Comparison of ENCODE assay signal across 9 mouse cellular contexts in the genomic region with DNA sequence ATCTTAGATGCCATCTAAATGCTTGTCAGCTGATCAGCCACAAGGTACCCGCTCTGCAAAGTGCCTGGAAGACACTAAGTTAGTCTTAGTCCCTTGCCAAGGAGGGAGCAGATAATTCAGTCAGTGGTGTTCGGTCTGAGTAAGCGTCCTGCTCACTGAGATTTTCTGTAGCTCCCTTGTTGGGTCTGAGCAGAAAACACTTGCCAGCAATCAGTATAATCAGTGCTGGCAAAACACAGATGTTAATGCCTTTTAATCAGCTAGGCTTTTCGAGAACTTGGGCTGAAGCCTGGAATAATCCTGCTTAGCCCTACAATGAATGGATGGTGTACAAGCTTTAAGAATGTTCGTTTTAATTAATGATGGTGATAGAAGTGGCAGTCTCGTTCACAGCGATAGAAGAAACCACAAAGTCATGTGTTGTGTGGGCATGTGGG.
DNase-seq lines count a peak whose midpoint lies in the region; ATAC-seq and TF ChIP-seq lines count a peak whose summit lies in the region.
"Had no signal": no experiment of that assay in that cellular context is flagged by ENCODE, and none has a peak within 500 bp of the region (broad histone marks: within the 10 kb centered on the region; RNA-seq: fewer than 3 reads in every experiment).

No protein-coding gene starts in this region.

- no peak for ATAC-seq in kidney, embryonic 15.5 days (replicated peaks; ENCODE audit: low FRiP score)
- ATAC-seq in forebrain, embryonic 15.5 days (replicated peaks) = peak; percentile 91

- no peak overlapping the region for H3K4me2 ChIP-seq in kidney, embryonic 15.5 days
- 0 out of 2 replicates have a peak overlapping the region, but pooled peaks have one; percentile 4 for H3K4me2 ChIP-seq in forebrain, embryonic 15.5 days (replicated peaks)

- no peaks in the 10 kb centered on the region for H3K9me3 ChIP-seq in kidney, embryonic 15.5 days (replicated peaks)
- no peaks in the 10 kb centered on the region for H3K9me3 ChIP-seq in forebrain, embryonic 15.5 days

- no peak for TF ChIP-seq CTCF in kidney, adult 2 months (conservative IDR thresholded peaks at IDR 0.05; ENCODE audit: insufficient read depth, insufficient read length, low read depth, low read length)

- no peak overlapping the region for H3K4me3 ChIP-seq in kidney, adult 2 months (ENCODE audit: insufficient read depth, low read depth, low read length)
- no peak overlapping the region for H3K4me3 ChIP-seq in kidney, embryonic 15.5 days (replicated peaks)
- H3K4me3 ChIP-seq in forebrain, embryonic 15.5 days = no peak overlapping the region

- no peaks in the 10 kb centered on the region for H3K36me3 ChIP-seq in kidney, adult 2 months (ENCODE audit: control insufficient read depth, insufficient read depth, low read length)
- H3K36me3 ChIP-seq in kidney, embryonic 15.5 days = no peaks in the 10 kb centered on the region
- H3K36me3 ChIP-seq in forebrain, embryonic 15.5 days = no peaks in the 10 kb centered on the region

- DNase-seq in kidney, adult 2 months = peak; percentile 5
- peak; percentile 9 to 13 for DNase-seq in layer of hippocampus, postnatal 10 days (ENCODE audit: low spot score in 2 of 2)
- peak; percentile 86 for DNase-seq in retina, postnatal 1 day
- no peak for DNase-seq in right cerebral cortex, postnatal 4 days
- DNase-seq in ovary, adult 18-20 months (ENCODE audit: low spot score) = no peak
- DNase-seq: adrenal gland, adult 8-10 months had no signal

- WGBS in kidney, adult 2 months = 39% methylated on average over 7 of the region's 7 CpGs
- WGBS in kidney, embryonic 15.5 days = 43% methylated on average over 7 of the region's 7 CpGs
- WGBS in forebrain, embryonic 15.5 days = 1% methylated on average over 7 of the region's 7 CpGs

- H3K4me1 ChIP-seq in kidney, adult 2 months (ENCODE audit: control insufficient read depth, insufficient read depth, low read length) = no peaks in the 10 kb centered on the region
- no peaks in the 10 kb centered on the region for H3K4me1 ChIP-seq in kidney, embryonic 15.5 days
- peaks cover 16% of the 10 kb centered on the region for H3K4me1 ChIP-seq in forebrain, embryonic 15.5 days

- H3K9ac ChIP-seq in kidney, embryonic 15.5 days = no peak overlapping the region
- H3K9ac ChIP-seq in forebrain, embryonic 15.5 days (replicated peaks) = no peak overlapping the region
- H3K9ac ChIP-seq: liver, embryonic 14.5 days had no signal

- H3K27ac ChIP-seq in kidney, adult 2 months (ENCODE audit: insufficient read depth, low read depth, low read length) = no peak overlapping the region
- no peak overlapping the region for H3K27ac ChIP-seq in kidney, embryonic 15.5 days
- peak overlapping the region; percentile 16; the same call in 1 of the 2 replicates for H3K27ac ChIP-seq in forebrain, embryonic 15.5 days (replicated peaks)
- H3K27ac ChIP-seq: liver, embryonic 14.5 days had no signal

- H3K27me3 ChIP-seq in kidney, adult 2 months (replicated peaks; ENCODE audit: control insufficient read depth, insufficient read depth, low read length) = no peaks in the 10 kb centered on the region
- no peaks in the 10 kb centered on the region for H3K27me3 ChIP-seq in kidney, embryonic 15.5 days
- H3K27me3 ChIP-seq in forebrain, embryonic 15.5 days = no peaks in the 10 kb centered on the region; the same call in 1 of the 2 replicates

- no peak for TF ChIP-seq POLR2A in kidney, adult 2 months (IDR thresholded peaks at IDR 0.05; ENCODE audit: low read depth, low read length)

Comparison
In these comparisons a context has a peak if more than half of its experiments do, and no peak if none do; other contexts are left out.
1. DNase-seq: peak in kidney, adult 2 months (single experiment), layer of hippocampus, postnatal 10 days (2 of 2) and retina, postnatal 1 day (single experiment); none in right cerebral cortex, postnatal 4 days (single experiment) and ovary, adult 18-20 months (single experiment).